28 mouse cellular contexts compared by ENCODE assay signal in genomic region chr5:91030629-91031028, GRCm38 (mm10). TPM values are rescaled to one million over a fixed set of nuclear protein-coding genes. Genes with fewer than 3 reads are reported as not detected.
DNase-seq lines count a peak whose midpoint lies in the region; ATAC-seq and TF ChIP-seq lines count a peak whose summit lies in the region.
"Had no signal": no experiment of that assay in that cellular context is flagged by ENCODE, and none has a peak within 500 bp of the region (broad histone marks: within the 10 kb centered on the region; RNA-seq: fewer than 3 reads in every experiment).

No protein-coding gene starts in this region.

- H3K4me3 ChIP-seq in lung, postnatal 0 days (ENCODE audit: low read depth, low read length), result no peak overlapping the region
- no peak overlapping the region for H3K4me3 ChIP-seq in midbrain, embryonic 13.5 days (replicated peaks)
- H3K4me3 ChIP-seq: forebrain, embryonic 10.5 days; heart, embryonic 13.5 days; limb, embryonic 15.5 days; lung, embryonic 15.5 days; stomach, embryonic 15.5 days had no signal

- no peak overlapping the region for H3K9ac ChIP-seq in lung, postnatal 0 days (replicated peaks; ENCODE audit: low read depth)
- H3K9ac ChIP-seq in midbrain, embryonic 13.5 days (replicated peaks), result no peak overlapping the region
- H3K9ac ChIP-seq: forebrain, postnatal 0 days; heart, embryonic 13.5 days; limb, embryonic 15.5 days; lung, embryonic 15.5 days; stomach, embryonic 15.5 days had no signal

- no peaks in the 10 kb centered on the region for H3K27me3 ChIP-seq in lung, postnatal 0 days (replicated peaks; ENCODE audit: insufficient read depth, low read length)
- H3K27me3 ChIP-seq in midbrain, embryonic 13.5 days, result no peaks in the 10 kb centered on the region
- H3K27me3 ChIP-seq: limb, embryonic 15.5 days; lung, embryonic 15.5 days; stomach, embryonic 15.5 days had no signal

- H3K9me3 ChIP-seq in lung, postnatal 0 days (ENCODE audit: low read length), result no peaks in the 10 kb centered on the region
- no peaks in the 10 kb centered on the region for H3K9me3 ChIP-seq in midbrain, embryonic 13.5 days
- H3K9me3 ChIP-seq: forebrain, embryonic 10.5 days; heart, embryonic 13.5 days; limb, embryonic 15.5 days; lung, embryonic 15.5 days; stomach, embryonic 15.5 days had no signal

- WGBS in lung, postnatal 0 days, result 89% methylated on average over 2 of the region's 2 CpGs
- WGBS in midbrain, embryonic 13.5 days, result 93% methylated on average over 2 of the region's 2 CpGs

- peak; percentile 3 for DNase-seq in kidney, adult 9 months
- DNase-seq in kidney, postnatal 4 days, result no peak
- DNase-seq in lung, postnatal 0 days (ENCODE audit: low spot score), result peak; percentile 30
- no peak for DNase-seq in lung, postnatal 4 days
- peak; percentile 15 for DNase-seq in NIH3T3 (ENCODE audit: low read depth)
- DNase-seq in left cerebral cortex, adult 8-10 months (ENCODE audit: low spot score in 2 of 2), result no peak
- DNase-seq: adrenal gland, postnatal 36 days; cerebellum, adult 8-10 months; forebrain, postnatal 0 days; heart, postnatal 4 days; kidney, adult 8-10 months; right cerebral cortex, postnatal 25 days; thymus, adult 2 months had no signal

- no peak for TF ChIP-seq EP300 in lung, postnatal 0 days (IDR thresholded peaks at IDR 0.05)

- H3K27ac ChIP-seq in lung, postnatal 0 days (ENCODE audit: low read length), result no peak overlapping the region
- H3K27ac ChIP-seq in midbrain, embryonic 13.5 days, result no peak overlapping the region
- H3K27ac ChIP-seq: forebrain, embryonic 10.5 days; heart, embryonic 13.5 days; hindbrain, postnatal 0 days; limb, embryonic 15.5 days; lung, embryonic 15.5 days; stomach, embryonic 15.5 days had no signal

- no peaks in the 10 kb centered on the region for H3K4me1 ChIP-seq in lung, postnatal 0 days (ENCODE audit: insufficient read depth, low read depth, low read length)
- no peaks in the 10 kb centered on the region for H3K4me1 ChIP-seq in midbrain, embryonic 13.5 days (replicated peaks)
- H3K4me1 ChIP-seq: forebrain, embryonic 10.5 days; limb, embryonic 15.5 days; lung, embryonic 15.5 days; stomach, embryonic 15.5 days had no signal

- no peak for ATAC-seq in lung, postnatal 0 days
- no peak for ATAC-seq in midbrain, embryonic 13.5 days
- ATAC-seq: forebrain, postnatal 0 days; hindbrain, postnatal 0 days had no signal

- no peak overlapping the region for H3K4me2 ChIP-seq in lung, postnatal 0 days (replicated peaks; ENCODE audit: low read depth, low read length)
- no peak overlapping the region for H3K4me2 ChIP-seq in midbrain, embryonic 13.5 days (replicated peaks)
- H3K4me2 ChIP-seq: heart, embryonic 13.5 days; limb, embryonic 15.5 days; lung, embryonic 15.5 days; stomach, embryonic 15.5 days had no signal

- peak; percentile 44 for TF ChIP-seq CTCF in lung, postnatal 0 days (IDR thresholded peaks at IDR 0.05)

- no peaks in the 10 kb centered on the region for H3K36me3 ChIP-seq in lung, postnatal 0 days (ENCODE audit: insufficient read depth, low read length)
- no peaks in the 10 kb centered on the region for H3K36me3 ChIP-seq in midbrain, embryonic 13.5 days
- H3K36me3 ChIP-seq: forebrain, embryonic 10.5 days; heart, embryonic 13.5 days; limb, embryonic 15.5 days; lung, embryonic 15.5 days; stomach, embryonic 15.5 days had no signal

RNA-seq across cellular contexts. Expression of gene Epgn, which starts 3.4 kb away (rescaled TPM):
- polyA plus RNA-seq in lung, postnatal 0 days (2015; fragmentation: Nextera tagmentation; extraction: Ambion mirVana), result not detected in 2 replicates
- 0.12 and 0.23 TPM in 2 replicates for polyA plus RNA-seq in midbrain, embryonic 13.5 days (2015; fragmentation: Nextera tagmentation; extraction: Ambion mirVana)
- not detected for total RNA-seq in left cerebral cortex, adult 8-10 months (2022)
- total RNA-seq: adrenal gland, postnatal 36 days; ES-E14; granulocyte monocyte progenitor cell, adult 5-6 weeks; megakaryocyte-erythroid progenitor cell, adult 5-6 weeks; neutrophil, adult 5-6 weeks had no signal
- polyA plus RNA-seq: hindbrain, postnatal 0 days; midbrain, postnatal 0 days; spleen, adult 2 months had no signal

RNA-seq across cellular contexts. Expression of gene Ereg, which starts 43.8 kb away (rescaled TPM):
- 0.17 and 0.18 TPM in 2 replicates for polyA plus RNA-seq in lung, postnatal 0 days (2015; fragmentation: Nextera tagmentation; extraction: Ambion mirVana)
- not detected in 2 replicates for polyA plus RNA-seq in midbrain, embryonic 13.5 days (2015; fragmentation: Nextera tagmentation; extraction: Ambion mirVana)
- not detected for total RNA-seq in left cerebral cortex, adult 8-10 months (2022)
- total RNA-seq: adrenal gland, postnatal 36 days; gastrocnemius, adult 18-20 months; granulocyte monocyte progenitor cell, adult 5-6 weeks; hindbrain, postnatal 0 days; left cerebral cortex, postnatal 36 days; megakaryocyte-erythroid progenitor cell, adult 5-6 weeks; midbrain, postnatal 0 days had no signal
- polyA plus RNA-seq: forebrain, postnatal 0 days; hindbrain, postnatal 0 days; midbrain, postnatal 0 days; spleen, adult 2 months had no signal

Comparison
In these comparisons a context has a peak if more than half of its experiments do, and no peak if none do; other contexts are left out.
1. DNase-seq: peak in kidney, adult 9 months (single experiment), lung, postnatal 0 days (single experiment) and NIH3T3 (single experiment); none in kidney, postnatal 4 days (0 of 2), lung, postnatal 4 days (0 of 2) and left cerebral cortex, adult 8-10 months (0 of 2).